8 mouse cellular contexts compared by ENCODE assay signal in genomic region chr2:74066652-74067051, GRCm38 (mm10).
DNase-seq lines count a peak whose midpoint lies in the region; ATAC-seq and TF ChIP-seq lines count a peak whose summit lies in the region.
"Had no signal": no experiment of that assay in that cellular context is flagged by ENCODE, and none has a peak within 500 bp of the region (broad histone marks: within the 10 kb centered on the region; RNA-seq: fewer than 3 reads in every experiment).

No protein-coding gene starts in this region.

- H3K36me3 ChIP-seq in hindbrain, postnatal 0 days (ENCODE audit: insufficient read depth, low read length), result no peaks in the 10 kb centered on the region

- H3K9me3 ChIP-seq in hindbrain, postnatal 0 days (ENCODE audit: low read length), result no peaks in the 10 kb centered on the region

- H3K9ac ChIP-seq in hindbrain, postnatal 0 days (replicated peaks; ENCODE audit: low read length), result no peak overlapping the region

- H3K4me3 ChIP-seq in gastrocnemius, adult 2 months, result no peak overlapping the region
- H3K4me3 ChIP-seq in hindbrain, postnatal 0 days (ENCODE audit: low read length), result no peak overlapping the region
- H3K4me3 ChIP-seq: myocyte had no signal

- H3K27me3 ChIP-seq in hindbrain, postnatal 0 days (ENCODE audit: insufficient read depth, low read length), result no peaks in the 10 kb centered on the region

- TF ChIP-seq CTCF in gastrocnemius, adult 2 months (IDR thresholded peaks at IDR 0.05), result peak; percentile 79
- peak; percentile 97 for TF ChIP-seq CTCF in hindbrain, postnatal 0 days (IDR thresholded peaks at IDR 0.05; ENCODE audit: low read depth)

- WGBS in hindbrain, postnatal 0 days, result 4% methylated on average over 11 of the region's 11 CpGs

- ATAC-seq in common myeloid progenitor, adult 5-6 weeks (replicated peaks; ENCODE audit: low read depth, poor library complexity, severe bottlenecking), result peak; percentile 83; the same call in 1 of the 2 replicates
- ATAC-seq in hindbrain, postnatal 0 days, result peak; percentile 88

- H3K4me2 ChIP-seq in hindbrain, postnatal 0 days (ENCODE audit: low read depth, low read length), result peak overlapping the region; percentile 40

- H3K4me1 ChIP-seq in hindbrain, postnatal 0 days (ENCODE audit: insufficient read depth, low read length), result no peaks in the 10 kb centered on the region

- intact Hi-C loops in gastrocnemius, adult 2 months (cut with DNase I), result loop anchor here (2.0 to 10.0 kb wide), 2 partner anchors 228 to 596 kb away; no protein-coding TSS in a partner anchor

- H3K27ac ChIP-seq in gastrocnemius, adult 2 months, result no peak overlapping the region
- no peak overlapping the region for H3K27ac ChIP-seq in hindbrain, postnatal 0 days

- DNase-seq in adrenal gland, adult 8-10 months, result peak; percentile 9
- DNase-seq in gastrocnemius, adult 2 months, result peak; percentile 33
- DNase-seq in hindbrain, postnatal 0 days (ENCODE audit: low spot score), result peak; percentile 92
- peak; percentile 46 to 64 for DNase-seq in layer of hippocampus, postnatal 25 days (ENCODE audit: extremely low spot score in 1 of 2, low spot score in 1 of 2)
- DNase-seq in lung, postnatal 36 days, result peak; percentile 73
- peak; percentile 60 for DNase-seq in right cerebral cortex, postnatal 25 days

Comparison
In these comparisons a context has a peak if more than half of its experiments do, and no peak if none do; other contexts are left out.
1. DNase-seq: peak in every context shown above with its lines; median percentile 92 in hindbrain, postnatal 0 days; 73 in lung, postnatal 36 days; 60 in right cerebral cortex, postnatal 25 days; 55 in layer of hippocampus, postnatal 25 days; 33 in gastrocnemius, adult 2 months; 9 in adrenal gland, adult 8-10 months.